Mouse (Mus musculus): ENCODE results near the gene Ssr2.

DNA sequence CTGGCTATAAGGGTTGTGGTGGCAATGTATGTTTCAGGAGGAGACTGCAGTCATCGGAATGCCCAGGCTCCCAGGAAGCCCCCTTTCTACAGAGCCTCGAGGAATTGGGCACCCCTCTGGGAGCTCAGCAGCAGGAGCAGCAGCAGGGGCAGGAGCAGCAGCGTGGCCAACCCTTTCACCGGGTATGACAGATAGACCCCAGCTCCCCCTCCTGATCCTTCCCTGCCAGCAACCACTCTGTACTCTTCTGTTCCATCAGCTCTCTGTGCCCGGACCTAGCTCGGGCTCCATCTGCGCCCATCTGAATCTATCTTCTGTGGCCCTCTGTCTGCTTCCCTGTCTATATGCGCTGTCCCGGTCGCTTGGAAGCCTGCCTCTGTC, 32.1 kb downstream of the Ssr2 start:
- TF ChIP-seq CTCF (conservative IDR thresholded peaks at IDR 0.05; ENCODE audit: low read length) (no peak), POU5F1 (IDR thresholded peaks at IDR 0.05; ENCODE audit: borderline replicate concordance, low read length) (no peak)

Measured in E14TG2a.4 (cell line).